Comparison of ENCODE assay signal across 21 mouse cellular contexts in the genomic region with DNA sequence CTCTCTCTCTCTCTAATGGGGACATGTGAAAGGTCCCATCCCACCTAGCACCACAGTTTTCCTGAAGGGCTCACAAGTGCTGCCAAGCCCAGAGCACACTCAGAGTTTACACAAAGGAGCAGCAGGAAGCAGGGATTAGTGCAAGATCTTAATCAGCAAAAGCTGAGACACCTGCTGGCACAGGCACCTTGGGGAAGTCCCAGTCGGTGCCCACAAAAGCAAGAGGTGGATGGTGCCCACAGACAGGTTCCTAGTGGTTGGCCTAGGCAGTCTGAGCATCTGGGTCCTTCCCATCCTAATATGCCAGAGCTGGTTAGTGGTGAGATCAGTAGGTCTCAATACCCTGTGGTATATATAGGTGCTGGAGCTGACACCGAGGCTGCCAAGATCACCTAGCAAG. TPM values are rescaled to one million over a fixed set of nuclear protein-coding genes. Genes with fewer than 3 reads are reported as not detected.
DNase-seq lines count a peak whose midpoint lies in the region; ATAC-seq and TF ChIP-seq lines count a peak whose summit lies in the region.
"Had no signal": no experiment of that assay in that cellular context is flagged by ENCODE, and none has a peak within 500 bp of the region (broad histone marks: within the 10 kb centered on the region; RNA-seq: fewer than 3 reads in every experiment).

No protein-coding gene starts in this region.

- H3K36me3 ChIP-seq in kidney, embryonic 16.5 days (ENCODE audit: insufficient read depth, low read length), result no peaks in the 10 kb centered on the region
- H3K36me3 ChIP-seq in stomach, postnatal 0 days (ENCODE audit: control insufficient read depth, insufficient read depth, low read length), result no peaks in the 10 kb centered on the region
- H3K36me3 ChIP-seq: heart, embryonic 13.5 days; hindbrain, embryonic 13.5 days; limb, embryonic 13.5 days; midbrain, embryonic 15.5 days had no signal

- no peak overlapping the region for H3K9ac ChIP-seq in kidney, embryonic 16.5 days (replicated peaks; ENCODE audit: low read length)
- H3K9ac ChIP-seq in stomach, postnatal 0 days (ENCODE audit: low read length), result no peak overlapping the region
- H3K9ac ChIP-seq: heart, embryonic 13.5 days; hindbrain, embryonic 13.5 days; limb, embryonic 13.5 days; liver, embryonic 14.5 days; midbrain, embryonic 15.5 days had no signal

- no peak overlapping the region for H3K4me3 ChIP-seq in kidney, embryonic 16.5 days (ENCODE audit: low read length)
- no peak overlapping the region for H3K4me3 ChIP-seq in stomach, postnatal 0 days (ENCODE audit: low read depth, low read length)
- H3K4me3 ChIP-seq: heart, embryonic 13.5 days; hindbrain, embryonic 13.5 days; limb, embryonic 13.5 days; midbrain, embryonic 15.5 days; myocyte had no signal

- H3K4me1 ChIP-seq in kidney, embryonic 16.5 days (ENCODE audit: insufficient read depth, low read length), result peaks cover 36% of the 10 kb centered on the region
- peaks cover 3% of the 10 kb centered on the region; the same call in 1 of the 2 replicates for H3K4me1 ChIP-seq in stomach, postnatal 0 days (replicated peaks; ENCODE audit: control insufficient read depth, insufficient read depth)

- TF ChIP-seq CTCF in stomach, postnatal 0 days (IDR thresholded peaks at IDR 0.05; ENCODE audit: low read depth), result no peak

- peak overlapping the region; percentile 87 for H3K27ac ChIP-seq in kidney, embryonic 16.5 days (ENCODE audit: low read length)
- peak overlapping the region; percentile 81 for H3K27ac ChIP-seq in stomach, postnatal 0 days (replicated peaks)
- H3K27ac ChIP-seq: heart, embryonic 13.5 days; hindbrain, embryonic 13.5 days; limb, embryonic 13.5 days; liver, embryonic 14.5 days; midbrain, embryonic 15.5 days had no signal

- no peak overlapping the region for H3K4me2 ChIP-seq in kidney, embryonic 16.5 days (replicated peaks; ENCODE audit: low read depth, low read length)
- H3K4me2 ChIP-seq in stomach, postnatal 0 days (replicated peaks; ENCODE audit: low read depth), result no peak overlapping the region
- H3K4me2 ChIP-seq: heart, embryonic 13.5 days; hindbrain, embryonic 13.5 days; limb, embryonic 13.5 days; midbrain, embryonic 15.5 days had no signal

- DNase-seq in kidney, postnatal 14 days, result no peak
- peak; percentile 9 for DNase-seq in urinary bladder, postnatal 14 days (ENCODE audit: low spot score)
- DNase-seq in urinary bladder, postnatal 25 days (ENCODE audit: low spot score), result no peak
- DNase-seq in induced T-regulatory cell, adult 2 months (ENCODE audit: low read depth), result peak; percentile 39
- DNase-seq in stomach, postnatal 0 days (ENCODE audit: low spot score), result peak; percentile 33
- no peak for DNase-seq in frontal cortex, postnatal 25 days (ENCODE audit: low spot score in 2 of 2)
- DNase-seq in gastrocnemius, postnatal 4 days (ENCODE audit: low spot score in 2 of 2), result no peak
- DNase-seq: adrenal gland, postnatal 14 days; cerebellum, postnatal 14 days; gastrocnemius, postnatal 25 days; spleen, adult 18-20 months; thymus, adult 18-20 months had no signal

- no peak for TF ChIP-seq EP300 in stomach, postnatal 0 days (optimal IDR thresholded peaks at IDR 0.05)

- peaks cover 7% of the 10 kb centered on the region; the same call in 1 of the 2 replicates for H3K27me3 ChIP-seq in kidney, embryonic 16.5 days (ENCODE audit: insufficient read depth, low read length)
- H3K27me3 ChIP-seq in stomach, postnatal 0 days (ENCODE audit: control insufficient read depth, insufficient read depth, low read length), result no peaks in the 10 kb centered on the region
- H3K27me3 ChIP-seq: Patski had no signal

- no peaks in the 10 kb centered on the region for H3K9me3 ChIP-seq in kidney, embryonic 16.5 days (ENCODE audit: low read length)
- no peaks in the 10 kb centered on the region for H3K9me3 ChIP-seq in stomach, postnatal 0 days (ENCODE audit: control insufficient read depth, low read length)
- H3K9me3 ChIP-seq: hindbrain, embryonic 13.5 days; limb, embryonic 13.5 days; midbrain, embryonic 15.5 days had no signal

- WGBS in kidney, embryonic 16.5 days, result 70% methylated on average over 2 of the region's 2 CpGs
- WGBS in stomach, postnatal 0 days, result 32% methylated on average over 2 of the region's 2 CpGs

- no peak for ATAC-seq in kidney, embryonic 16.5 days (ENCODE audit: low FRiP score, low TSS enrichment)
- peak; percentile 66 for ATAC-seq in stomach, postnatal 0 days (ENCODE audit: low FRiP score, low TSS enrichment)
- ATAC-seq: forebrain, embryonic 14.5 days; midbrain, embryonic 15.5 days had no signal

RNA-seq across cellular contexts. Expression of a gene that starts 54.0 kb away (rescaled TPM):
- 2.7 and 3.1 TPM in 2 replicates for polyA plus RNA-seq in kidney, embryonic 16.5 days (2015; fragmentation: Nextera tagmentation; extraction: Ambion mirVana)
- 5.5 and 6.9 TPM in 2 replicates for polyA plus RNA-seq in stomach, postnatal 0 days (2015; fragmentation: Nextera tagmentation; extraction: Ambion mirVana)
- 10 to 100 TPM; 16.8 to 23.5 TPM for total RNA-seq in gastrocnemius, postnatal 4 days (2021)

Comparison
In these comparisons a context has a peak if more than half of its experiments do, and no peak if none do; other contexts are left out.
1. DNase-seq: peak in urinary bladder, postnatal 14 days (single experiment), induced T-regulatory cell, adult 2 months (single experiment) and stomach, postnatal 0 days (single experiment); none in kidney, postnatal 14 days (single experiment), urinary bladder, postnatal 25 days (single experiment), frontal cortex, postnatal 25 days (0 of 2) and gastrocnemius, postnatal 4 days (0 of 2).